Mouse (Mus musculus): ENCODE results near the gene Serpina9.

Gene Serpina9

GRCm38 (mm10) chr12:103996513-103996912 is 17.0 kb downstream of the Serpina9 start:
- in situ Hi-C loops (cut with MboI; ENCODE audit: low pct_unique_long_range_greater_than_20kb in 1 of 2, low sequenced_read_pairs in 2 of 2, unreplicated experiment in 1 of 2) = loop anchor here (10.0 kb wide), 2 partner anchors 418 to 428 kb away; no protein-coding TSS in a partner anchor

DNA sequence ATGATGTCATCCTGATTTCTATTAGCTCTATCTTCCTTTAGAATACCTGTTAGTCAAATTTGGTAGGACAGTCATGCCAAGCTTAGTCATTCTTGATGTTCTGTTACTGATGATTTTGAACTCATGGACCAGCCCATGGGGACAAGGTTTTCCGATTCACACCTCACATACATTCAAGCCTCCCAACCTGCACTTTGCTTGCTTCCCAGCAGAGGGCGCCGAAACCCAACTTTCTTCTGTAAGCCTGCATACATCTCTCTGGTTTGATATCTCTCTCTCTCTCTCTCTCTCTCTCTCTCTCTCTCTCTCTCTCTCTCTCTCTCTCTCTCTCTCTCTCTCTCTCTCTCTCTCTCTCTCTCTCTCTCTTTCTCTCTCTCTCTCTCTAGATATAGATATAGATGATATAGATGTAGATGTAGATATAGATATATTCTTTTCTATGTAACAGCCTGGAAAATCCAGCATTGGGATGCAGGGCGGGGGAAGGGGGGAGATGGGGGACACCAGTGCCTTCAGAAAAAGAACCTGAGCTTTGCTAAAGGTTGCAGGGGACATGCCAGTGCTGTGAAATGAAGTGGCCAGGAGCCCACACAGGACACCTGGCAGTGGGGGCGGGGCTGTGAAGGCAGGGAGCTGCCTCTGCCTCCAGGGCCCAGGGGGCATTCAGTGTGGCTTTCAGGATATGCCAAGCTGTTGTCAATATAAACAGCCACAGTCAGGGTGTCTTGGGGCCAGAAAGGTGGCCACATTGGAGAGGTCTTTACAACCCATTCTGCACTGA is 18.1 kb downstream of the Serpina9 start:
- in situ Hi-C loops (cut with MboI; ENCODE audit: low pct_unique_long_range_greater_than_20kb in 1 of 2, low sequenced_read_pairs in 2 of 2, unreplicated experiment in 1 of 2) = loop anchor here (10.0 kb wide), 2 partner anchors 419 to 429 kb away; no protein-coding TSS in a partner anchor

- in situ Hi-C loops (cut with MboI; ENCODE audit: low pct_unique_long_range_greater_than_20kb in 1 of 2, low sequenced_read_pairs in 2 of 2, unreplicated experiment in 1 of 2) = loop anchor here (10.0 kb wide), 2 partner anchors 422 to 432 kb away; no protein-coding TSS in a partner anchor
Observed at GRCm38 (mm10) chr12:103992945-103993344, 20.6 kb downstream of the Serpina9 start.

DNA sequence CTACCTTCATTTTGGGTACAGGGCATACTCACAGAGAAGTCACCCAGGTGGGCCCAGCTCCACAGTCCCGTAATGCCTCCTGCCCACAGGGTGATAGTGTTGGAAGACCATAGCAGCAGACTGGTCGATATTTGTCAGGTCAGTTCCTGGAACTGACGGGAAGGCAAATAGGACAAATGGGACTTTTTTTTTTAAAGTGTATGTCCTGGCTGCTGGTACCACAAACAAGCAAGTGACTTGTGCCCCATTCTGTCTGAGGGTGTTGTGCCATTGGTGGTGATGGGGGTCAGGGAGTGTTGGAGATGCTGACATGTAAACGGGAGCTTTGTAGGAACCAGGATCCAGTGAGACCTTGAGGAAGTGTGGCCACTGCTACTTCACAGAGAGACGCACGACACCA is 23.7 kb downstream of the Serpina9 start, which contains the start of gene Serpina11:
TSS of gene Serpina11 (minus strand) at position 101 of the 400 bp plus-strand sequence.
- in situ Hi-C loops (cut with MboI; ENCODE audit: low pct_unique_long_range_greater_than_20kb in 1 of 2, low sequenced_read_pairs in 2 of 2, unreplicated experiment in 1 of 2) = loop anchor here (10.0 kb wide), 2 partner anchors 425 to 435 kb away; no protein-coding TSS in a partner anchor

- in situ Hi-C loops (cut with MboI; ENCODE audit: low pct_unique_long_range_greater_than_20kb in 1 of 2, low sequenced_read_pairs in 2 of 2, unreplicated experiment in 1 of 2) = no loop called here
Observed at GRCm38 (mm10) chr12:103989514-103989767, 24.1 kb downstream of the Serpina9 start.

DNA sequence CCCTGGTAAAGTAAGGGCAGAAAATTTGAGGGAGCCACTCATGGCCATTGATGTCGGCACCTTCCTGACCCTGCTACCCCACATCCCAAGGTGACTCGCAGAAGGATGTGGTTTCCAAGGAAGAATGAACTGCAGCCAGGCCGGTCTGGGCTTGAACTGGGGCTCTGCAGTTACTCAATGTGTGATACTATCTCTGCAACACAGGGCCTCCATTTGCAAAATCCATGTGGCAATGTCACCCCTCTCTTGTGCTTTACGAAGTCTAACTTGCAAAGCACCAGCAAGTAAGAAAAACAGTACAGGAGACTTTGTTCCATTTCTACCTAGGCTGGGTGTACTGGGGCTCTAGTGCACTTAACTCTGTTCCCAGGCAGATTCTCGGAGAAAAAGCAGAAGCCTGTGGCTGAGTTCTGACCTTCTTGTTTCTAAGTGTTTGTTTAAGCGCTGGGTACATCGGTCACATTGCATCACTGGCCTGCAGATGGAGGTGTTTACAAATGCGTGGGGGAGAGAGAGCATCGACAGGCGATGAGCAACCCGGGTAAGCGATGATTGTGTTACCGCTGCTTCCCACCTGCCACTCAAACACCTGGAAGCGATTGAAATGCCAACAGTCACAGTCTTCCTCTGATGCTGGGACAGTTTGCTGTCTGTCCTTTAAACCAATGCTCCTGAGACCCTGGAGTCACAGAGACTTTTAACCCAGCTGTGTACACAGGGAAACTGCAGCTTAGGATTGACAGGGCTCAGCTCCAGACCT is 24.6 kb downstream of the Serpina9 start:
- in situ Hi-C loops (cut with MboI; ENCODE audit: low pct_unique_long_range_greater_than_20kb in 1 of 2, low sequenced_read_pairs in 2 of 2, unreplicated experiment in 1 of 2) = no loop called here

DNA sequence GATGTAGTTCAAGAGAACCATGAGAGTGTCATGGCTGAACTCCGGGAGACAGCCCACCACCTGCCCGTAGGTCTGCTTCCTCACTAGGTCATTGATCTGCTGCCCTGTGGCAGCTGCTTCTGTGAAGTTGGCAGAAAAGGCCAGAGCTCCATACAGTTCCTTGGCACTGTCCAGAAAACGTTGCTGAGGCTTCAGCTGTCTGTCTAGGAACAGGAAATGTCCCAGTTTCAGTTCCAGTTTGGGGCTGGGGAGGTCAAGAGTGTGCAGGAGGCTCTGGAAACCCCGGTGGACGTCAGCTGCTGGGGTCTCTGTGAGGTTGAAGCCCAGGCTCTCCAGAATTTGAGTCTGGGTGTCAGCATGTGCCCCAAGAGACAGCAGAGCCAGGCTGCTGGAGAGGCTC is 27.7 kb downstream of the Serpina9 start:
- in situ Hi-C loops (cut with MboI; ENCODE audit: low pct_unique_long_range_greater_than_20kb in 1 of 2, low sequenced_read_pairs in 2 of 2, unreplicated experiment in 1 of 2) = no loop called here

- in situ Hi-C loops (cut with MboI; ENCODE audit: low pct_unique_long_range_greater_than_20kb in 1 of 2, low sequenced_read_pairs in 2 of 2, unreplicated experiment in 1 of 2) = no loop called here
Observed at GRCm38 (mm10) chr12:103984935-103985334, 28.6 kb downstream of the Serpina9 start.

DNA sequence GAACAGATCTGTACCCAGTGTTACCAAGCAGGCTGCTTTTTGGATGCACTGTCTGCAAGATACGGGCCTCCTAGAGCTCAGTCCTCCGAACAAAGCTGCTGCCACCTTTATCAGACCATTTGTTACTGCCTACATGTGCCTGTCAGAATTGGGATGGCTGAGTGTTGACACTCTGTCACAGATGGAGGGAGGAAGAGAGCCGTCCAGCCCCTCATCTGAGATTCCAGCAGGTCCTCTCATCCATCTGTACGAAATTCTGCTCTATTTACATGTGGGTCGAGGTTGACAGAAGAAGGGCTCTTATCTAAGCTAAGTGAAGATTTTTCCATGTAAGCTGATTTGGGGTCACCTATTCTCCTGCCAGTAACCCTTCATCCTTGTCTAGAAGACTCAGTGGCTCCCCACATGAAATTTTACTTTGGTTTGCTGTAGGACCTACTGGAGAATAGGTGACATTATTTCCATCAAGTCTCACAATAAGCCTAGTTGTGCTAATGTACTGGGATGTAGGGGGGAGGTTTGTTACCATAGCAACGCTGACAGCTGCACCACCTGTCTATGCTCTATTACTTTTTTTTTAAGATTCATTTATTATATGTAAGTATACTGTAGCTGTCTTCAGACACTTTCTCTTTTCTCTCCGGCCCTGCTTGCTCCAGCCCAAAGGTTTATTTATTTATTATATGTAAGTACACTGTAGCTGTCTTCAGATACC is 31.8 kb downstream of the Serpina9 start:
- in situ Hi-C loops (cut with MboI; ENCODE audit: low pct_unique_long_range_greater_than_20kb in 1 of 2, low sequenced_read_pairs in 2 of 2, unreplicated experiment in 1 of 2) = no loop called here

- in situ Hi-C loops (cut with MboI; ENCODE audit: low pct_unique_long_range_greater_than_20kb in 1 of 2, low sequenced_read_pairs in 2 of 2, unreplicated experiment in 1 of 2) = no loop called here
Observed at GRCm38 (mm10) chr12:103978294-103978693, 35.3 kb downstream of the Serpina9 start.

DNA sequence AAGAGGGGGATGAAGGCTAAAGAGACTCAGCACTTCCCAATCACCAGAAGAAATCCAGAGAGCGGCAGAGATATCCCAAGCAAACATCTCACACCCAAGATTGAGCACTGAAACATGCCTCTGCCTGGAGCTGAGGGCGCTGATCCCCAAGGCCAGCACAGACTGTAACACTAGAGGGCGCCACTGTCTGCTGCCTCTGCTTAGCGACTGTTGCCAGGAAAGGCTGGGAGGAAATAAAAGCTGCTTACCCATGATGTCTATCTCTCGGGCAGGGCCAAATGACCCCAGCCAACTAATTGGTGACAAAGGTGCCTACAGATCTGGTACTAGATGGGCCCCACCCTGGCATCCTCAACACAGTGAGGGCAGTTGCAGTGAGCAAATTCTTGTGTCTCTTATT is 35.7 kb downstream of the Serpina9 start:
- in situ Hi-C loops (cut with MboI; ENCODE audit: low pct_unique_long_range_greater_than_20kb in 1 of 2, low sequenced_read_pairs in 2 of 2, unreplicated experiment in 1 of 2) = no loop called here

DNA sequence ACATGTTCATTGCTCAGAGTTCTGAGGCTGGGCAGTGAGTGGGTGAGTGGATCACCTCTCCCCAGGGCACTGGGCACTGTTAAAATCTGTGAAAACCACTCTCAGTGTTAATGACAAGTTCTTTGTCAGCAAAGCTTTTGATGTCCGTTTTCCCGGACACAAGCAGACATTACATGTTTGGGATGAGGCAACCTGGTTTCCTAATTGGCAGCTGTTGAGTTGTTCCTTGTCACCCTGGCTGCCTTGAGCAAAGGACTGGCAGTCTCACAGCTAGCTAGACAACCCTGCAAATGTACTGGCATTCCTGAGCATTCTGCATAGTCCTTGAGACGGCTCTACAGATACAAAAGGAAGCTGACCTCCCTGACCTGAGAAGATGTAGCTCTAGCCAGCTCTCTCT is 36.5 kb downstream of the Serpina9 start:
- in situ Hi-C loops (cut with MboI; ENCODE audit: low pct_unique_long_range_greater_than_20kb in 1 of 2, low sequenced_read_pairs in 2 of 2, unreplicated experiment in 1 of 2) = no loop called here

GRCm38 (mm10) chr12:103971080-103971479 is 42.5 kb downstream of the Serpina9 start:
- in situ Hi-C loops (cut with MboI; ENCODE audit: low pct_unique_long_range_greater_than_20kb in 1 of 2, low sequenced_read_pairs in 2 of 2, unreplicated experiment in 1 of 2) = no loop called here

DNA sequence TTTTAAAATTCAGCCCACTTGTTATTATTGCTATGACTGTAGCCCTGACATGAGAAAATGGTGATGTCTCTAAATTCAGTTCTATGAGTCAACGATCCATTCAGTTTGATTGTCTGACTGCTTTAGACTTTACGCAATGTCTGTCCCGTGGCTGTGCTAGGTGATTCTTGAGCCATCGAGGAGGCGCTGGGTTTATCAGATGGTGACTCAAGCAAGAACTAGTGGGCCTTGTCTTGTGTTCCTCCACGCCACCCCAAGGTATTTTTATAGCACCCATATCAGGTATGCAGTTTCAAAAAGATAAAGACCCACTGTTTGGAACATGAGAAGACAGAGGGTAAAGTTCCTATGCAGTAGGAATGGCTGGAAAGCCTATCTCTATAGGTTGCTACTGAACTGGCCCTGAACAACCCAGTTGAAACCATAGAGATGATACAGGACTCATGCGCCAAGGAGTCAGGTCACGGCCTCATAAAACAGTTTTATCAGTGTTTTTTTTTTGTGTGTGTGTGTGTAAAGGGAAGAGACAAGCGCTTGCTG is 43.9 kb downstream of the Serpina9 start:
- in situ Hi-C loops (cut with MboI; ENCODE audit: low pct_unique_long_range_greater_than_20kb in 1 of 2, low sequenced_read_pairs in 2 of 2, unreplicated experiment in 1 of 2) = no loop called here

DNA sequence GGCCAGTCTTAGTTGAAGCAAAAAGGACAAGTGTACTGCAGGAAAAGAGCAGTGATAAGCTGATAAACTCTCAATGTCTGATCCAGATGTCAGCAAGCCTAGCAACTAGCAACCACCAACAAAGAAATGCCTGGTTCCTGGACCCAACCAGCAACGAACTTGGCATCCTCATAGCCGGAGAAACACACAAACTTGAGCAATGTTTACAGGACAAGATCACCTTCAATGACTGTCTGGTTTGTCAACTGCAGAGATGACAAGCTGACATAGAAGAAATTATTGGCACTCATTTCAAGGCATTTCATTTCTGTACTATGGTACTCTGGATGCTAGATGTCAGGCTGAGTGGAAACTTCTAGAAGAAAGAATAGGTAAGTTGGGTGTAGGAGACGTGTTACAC is 46.8 kb downstream of the Serpina9 start:
- in situ Hi-C loops (cut with MboI; ENCODE audit: low pct_unique_long_range_greater_than_20kb in 1 of 2, low sequenced_read_pairs in 2 of 2, unreplicated experiment in 1 of 2) = no loop called here

DNA sequence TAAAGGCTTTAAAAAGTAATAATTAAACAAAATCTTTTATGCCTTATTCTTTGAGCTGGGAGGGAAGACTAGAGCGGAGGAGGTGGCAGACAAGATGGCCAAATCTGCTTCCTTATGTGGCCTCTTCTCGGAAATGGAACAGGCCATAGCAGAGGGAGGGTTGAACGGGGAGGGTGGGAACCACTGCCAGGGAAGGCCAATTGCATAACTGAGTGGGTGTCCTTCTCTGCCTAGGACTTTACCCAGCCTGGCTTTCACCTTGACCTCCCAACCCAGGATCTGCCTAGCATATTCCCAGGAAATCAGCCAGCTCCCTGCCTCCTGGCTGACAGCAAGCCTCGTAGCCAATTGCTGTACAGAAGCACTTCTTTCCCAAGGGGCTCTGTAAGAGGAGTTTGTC is 50.3 kb downstream of the Serpina9 start:
- in situ Hi-C loops (cut with MboI; ENCODE audit: low pct_unique_long_range_greater_than_20kb in 1 of 2, low sequenced_read_pairs in 2 of 2, unreplicated experiment in 1 of 2) = no loop called here

DNA sequence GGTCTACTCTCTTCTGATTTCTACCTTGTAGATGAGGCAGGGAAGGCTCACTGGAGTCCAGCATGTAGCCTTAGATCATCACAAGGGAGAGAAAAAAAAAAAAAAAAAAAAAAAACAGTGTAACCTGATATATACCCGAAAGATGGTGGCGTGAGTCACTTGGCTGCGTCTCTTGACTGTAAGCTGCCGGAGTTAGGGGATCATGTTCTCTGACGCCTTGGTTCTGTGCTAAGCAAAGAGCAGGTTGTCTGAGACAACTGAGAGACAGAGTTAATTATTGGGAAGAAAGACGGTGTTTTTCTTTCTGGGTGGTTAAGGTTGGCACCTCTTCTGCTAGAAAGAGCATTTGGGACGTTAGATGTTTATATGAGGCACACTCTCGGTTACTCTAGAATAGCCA is 50.7 kb downstream of the Serpina9 start:
- in situ Hi-C loops (cut with MboI; ENCODE audit: low pct_unique_long_range_greater_than_20kb in 1 of 2, low sequenced_read_pairs in 2 of 2, unreplicated experiment in 1 of 2) = no loop called here

GRCm38 (mm10) chr12:103962337-103962736 is 51.2 kb downstream of the Serpina9 start:
- in situ Hi-C loops (cut with MboI; ENCODE audit: low pct_unique_long_range_greater_than_20kb in 1 of 2, low sequenced_read_pairs in 2 of 2, unreplicated experiment in 1 of 2) = no loop called here

DNA sequence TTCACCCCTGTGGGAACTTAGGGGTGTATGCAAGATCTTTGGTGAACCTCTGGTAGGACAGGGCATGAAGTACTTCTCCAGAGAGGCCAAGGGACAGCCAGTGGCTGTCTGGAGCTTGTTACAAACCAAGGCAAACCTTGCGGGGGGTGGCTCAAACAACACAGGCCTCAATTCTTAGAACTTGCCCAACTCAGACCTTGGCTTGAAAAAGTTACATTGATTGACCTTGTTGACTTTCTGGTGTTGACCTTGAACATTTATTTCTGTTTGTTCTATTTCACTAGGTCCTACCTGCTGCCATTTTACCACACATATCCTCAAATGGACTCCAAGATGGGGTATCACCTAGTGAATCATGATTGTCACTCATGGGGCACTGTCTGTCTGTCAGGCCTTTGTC is 51.8 kb downstream of the Serpina9 start:
- in situ Hi-C loops (cut with MboI; ENCODE audit: low pct_unique_long_range_greater_than_20kb in 1 of 2, low sequenced_read_pairs in 2 of 2, unreplicated experiment in 1 of 2) = no loop called here

Data from mouse embryonic stem cell (cell line).